Mouse (Mus musculus): Measurements from ENCODE around the gene Cpeb1. TPM values are rescaled to one million over a fixed set of nuclear protein-coding genes. Genes with fewer than 3 reads are reported as not detected.

Gene Cpeb1
- polyA plus RNA-seq (2015; fragmentation: Nextera tagmentation; extraction: Ambion mirVana) = 1.4 TPM in 2 replicates

DNA sequence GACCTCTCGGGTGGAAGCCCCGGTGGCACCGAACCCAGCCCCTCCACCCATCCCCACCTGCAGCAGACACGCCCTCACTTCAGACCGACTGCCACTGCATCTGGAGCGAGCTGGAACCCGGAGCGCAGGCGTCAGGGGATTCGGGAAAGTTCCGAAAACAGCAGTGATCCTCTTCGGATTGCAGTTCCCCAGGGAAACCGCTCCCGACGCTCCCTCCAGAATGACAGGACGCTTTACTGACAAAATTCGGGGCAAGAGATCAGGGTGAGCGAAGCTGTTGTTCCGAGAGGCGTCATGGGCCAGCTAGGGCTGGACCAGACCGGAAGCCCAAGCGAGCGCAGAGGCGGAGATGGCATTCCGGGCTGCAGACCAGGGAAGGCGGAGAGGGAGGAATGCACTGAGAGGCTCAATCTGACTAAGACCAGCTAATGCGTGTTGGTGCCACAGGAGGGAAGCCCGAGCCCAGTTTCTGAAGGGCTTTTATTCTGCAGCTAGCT lies at the start of gene Cpeb1:
TSS of gene Cpeb1 (minus strand) at position 311 of the 497 bp plus-strand sequence.
- Histone ChIP-seq H3K9me3 (ENCODE audit: control insufficient read depth) (no peaks in the 10 kb centered on the region), H3K4me1 (replicated peaks; ENCODE audit: control insufficient read depth, insufficient read depth, low read length) (0 out of 2 replicates have a peak, but pooled peaks cover 3% of the 10 kb centered on the region), H3K9ac (ENCODE audit: low read depth, low read length) (0 out of 2 replicates have a peak within 1 kb of the TSS, but pooled peaks have one; percentile 12), H3K27me3 (replicated peaks; ENCODE audit: control insufficient read depth, insufficient read depth, low read length) (peaks cover 73% of the 10 kb centered on the region), H3K27ac (ENCODE audit: low read depth, low read length) (no peak within 1 kb of the TSS), H3K4me3 (ENCODE audit: low read depth, low read length) (peak within 1 kb of the TSS; percentile 57), H3K36me3 (ENCODE audit: control insufficient read depth, insufficient read depth) (no peaks in the 10 kb centered on the region), H3K4me2 (replicated peaks; ENCODE audit: low read depth) (peak within 1 kb of the TSS; percentile 80)
- peak; percentile 42 for TF ChIP-seq CTCF (IDR thresholded peaks at IDR 0.05; ENCODE audit: low read depth)
- 2% methylated on average over 28 of the region's 28 CpGs for WGBS
- 0 out of 2 replicates have a peak, but pooled peaks have one; percentile 28 for ATAC-seq

DNA sequence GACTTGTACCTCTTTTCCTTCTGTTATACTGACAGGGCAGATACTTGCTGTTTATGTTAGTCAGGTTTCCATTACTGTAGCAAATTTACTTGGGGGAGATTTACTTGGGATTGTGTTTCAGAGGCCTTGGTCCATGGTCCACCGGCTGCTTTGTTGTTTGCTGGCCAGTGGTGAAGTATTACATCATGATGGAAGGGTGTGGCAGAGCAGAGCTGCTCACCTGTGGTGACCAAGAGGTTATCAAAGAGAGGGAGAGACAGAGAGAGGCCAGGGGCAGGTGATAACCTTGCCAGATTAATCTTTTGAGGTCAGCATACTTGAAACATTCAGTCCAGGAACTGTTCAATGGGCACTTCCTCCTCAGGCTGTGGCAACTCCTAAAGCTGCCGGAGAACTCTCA lies 45.8 kb upstream of the Cpeb1 start:
- WGBS = 40% methylated on average over 2 of the region's 2 CpGs
- Histone ChIP-seq H3K4me2 (replicated peaks; ENCODE audit: low read depth) (no peak overlapping the region), H3K27me3 (replicated peaks; ENCODE audit: control insufficient read depth, insufficient read depth, low read length) (no peaks in the 10 kb centered on the region), H3K36me3 (ENCODE audit: control insufficient read depth, insufficient read depth) (no peaks in the 10 kb centered on the region), H3K9me3 (ENCODE audit: control insufficient read depth) (no peaks in the 10 kb centered on the region), H3K4me1 (replicated peaks; ENCODE audit: control insufficient read depth, insufficient read depth, low read length) (no peaks in the 10 kb centered on the region), H3K27ac (ENCODE audit: low read depth, low read length) (no peak overlapping the region), H3K9ac (ENCODE audit: low read depth, low read length) (no peak overlapping the region), H3K4me3 (ENCODE audit: low read depth, low read length) (no peak overlapping the region)
- no peak for ATAC-seq
- no peak for TF ChIP-seq CTCF (IDR thresholded peaks at IDR 0.05; ENCODE audit: low read depth)

DNA sequence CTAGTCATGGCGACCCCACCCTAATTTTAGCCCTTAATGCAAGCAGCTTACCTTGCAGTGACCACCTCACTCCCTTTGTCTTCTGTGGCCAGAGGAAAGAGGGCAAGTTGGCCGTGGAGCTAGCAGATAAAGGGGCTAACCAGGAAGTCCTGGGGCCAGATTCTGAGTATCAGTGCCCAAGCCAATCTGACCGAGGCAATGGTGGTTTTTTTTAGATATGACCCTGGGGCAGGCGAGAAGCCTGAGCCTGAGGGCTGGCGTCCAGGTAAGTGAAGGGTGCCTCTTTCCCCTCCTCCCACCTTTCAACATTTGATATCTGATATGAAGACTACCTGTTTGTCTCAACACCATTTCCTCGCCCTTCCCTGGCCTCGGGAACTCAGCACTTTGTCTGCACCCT lies 42.9 kb upstream of the Cpeb1 start, which contains the start of gene BC048679:
TSS of gene BC048679 (minus strand) at position 101 of the 400 bp plus-strand sequence.
- ATAC-seq = no peak
- WGBS = 56% methylated on average over 7 of the region's 7 CpGs
- H3K27ac ChIP-seq (ENCODE audit: low read depth, low read length) = no peak within 1 kb of the TSS
- H3K9ac ChIP-seq (ENCODE audit: low read depth, low read length) = no peak within 1 kb of the TSS
- no peak for TF ChIP-seq CTCF (IDR thresholded peaks at IDR 0.05; ENCODE audit: low read depth)
- no peaks in the 10 kb centered on the region for H3K36me3 ChIP-seq (ENCODE audit: control insufficient read depth, insufficient read depth)
- H3K27me3 ChIP-seq (replicated peaks; ENCODE audit: control insufficient read depth, insufficient read depth, low read length) = peaks cover 17% of the 10 kb centered on the region; the same call in 1 of the 2 replicates
- no peak within 1 kb of the TSS for H3K4me3 ChIP-seq (ENCODE audit: low read depth, low read length)
- no peaks in the 10 kb centered on the region for H3K9me3 ChIP-seq (ENCODE audit: control insufficient read depth)
- no peak within 1 kb of the TSS for H3K4me2 ChIP-seq (replicated peaks; ENCODE audit: low read depth)
- no peaks in the 10 kb centered on the region; the same call in 1 of the 2 replicates for H3K4me1 ChIP-seq (replicated peaks; ENCODE audit: control insufficient read depth, insufficient read depth, low read length)

DNA sequence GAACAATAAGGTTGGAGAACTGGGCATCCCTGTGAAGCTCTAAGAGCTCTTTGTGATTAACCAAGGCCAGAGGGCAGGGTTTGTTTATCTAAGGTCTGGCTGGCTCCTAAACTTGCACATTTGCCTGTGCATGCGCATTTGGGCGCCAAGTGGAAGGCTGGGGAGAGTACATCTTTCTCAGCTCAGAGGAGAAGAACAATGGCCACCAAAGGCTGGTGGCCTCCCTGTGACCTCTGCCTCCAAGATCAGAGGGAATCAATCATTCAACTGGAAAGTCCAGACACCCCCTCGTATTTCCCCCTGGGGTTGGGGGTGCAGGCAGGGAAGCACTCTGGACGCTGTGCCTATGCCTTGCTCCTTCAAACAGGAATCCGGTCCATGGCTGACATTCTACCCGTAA lies 41.9 kb upstream of the Cpeb1 start:
- Histone ChIP-seq H3K9ac (ENCODE audit: low read depth, low read length) (no peak overlapping the region), H3K4me3 (ENCODE audit: low read depth, low read length) (no peak overlapping the region), H3K4me2 (replicated peaks; ENCODE audit: low read depth) (no peak overlapping the region), H3K4me1 (replicated peaks; ENCODE audit: control insufficient read depth, insufficient read depth, low read length) (no peaks in the 10 kb centered on the region; the same call in 1 of the 2 replicates), H3K9me3 (ENCODE audit: control insufficient read depth) (no peaks in the 10 kb centered on the region), H3K27ac (ENCODE audit: low read depth, low read length) (no peak overlapping the region), H3K36me3 (ENCODE audit: control insufficient read depth, insufficient read depth) (no peaks in the 10 kb centered on the region), H3K27me3 (replicated peaks; ENCODE audit: control insufficient read depth, insufficient read depth, low read length) (peaks cover 27% of the 10 kb centered on the region)
- no peak for TF ChIP-seq CTCF (IDR thresholded peaks at IDR 0.05; ENCODE audit: low read depth)
- ATAC-seq = no peak
- 28% methylated on average over 6 of the region's 6 CpGs for WGBS

DNA sequence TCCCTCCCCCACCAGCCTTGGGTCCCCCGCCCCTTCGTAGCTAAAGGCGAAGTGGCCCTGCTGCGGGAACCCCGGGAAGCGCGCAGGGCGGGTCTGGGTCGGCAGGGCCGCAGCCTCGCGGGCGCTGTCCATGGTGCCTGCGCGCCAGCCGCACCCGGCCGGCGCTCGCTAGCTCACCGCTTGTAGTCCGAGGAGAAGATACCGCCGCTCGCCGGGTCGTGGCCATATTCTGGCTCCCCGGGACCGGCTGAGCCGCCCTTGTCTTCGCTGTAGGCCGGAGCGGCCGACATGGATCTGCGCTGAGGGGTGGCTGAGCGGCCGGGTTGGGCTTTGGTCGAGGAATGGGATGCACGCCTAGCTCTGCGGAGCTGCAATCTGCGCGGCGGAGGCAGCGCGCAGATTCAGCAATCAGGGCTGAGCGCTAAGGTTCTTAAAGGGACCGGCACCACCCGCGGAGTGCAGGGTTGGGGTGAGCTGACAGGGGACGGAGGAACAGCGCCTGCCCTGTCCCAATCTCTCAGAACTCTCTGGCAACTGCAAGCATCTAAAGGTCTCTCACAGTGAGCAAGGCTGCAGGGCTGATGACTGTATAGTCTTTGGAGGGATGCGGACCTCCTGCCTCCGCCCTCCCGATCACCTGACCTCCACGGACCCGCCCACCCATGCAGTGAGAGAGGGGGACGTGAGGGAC lies 38.2 kb upstream of the Cpeb1 start, which contains the start of gene Ap3b2:
TSS of gene Ap3b2 (minus strand) at position 595 of the 691 bp plus-strand sequence.
- H3K4me1 ChIP-seq (replicated peaks; ENCODE audit: control insufficient read depth, insufficient read depth, low read length) = no peaks in the 10 kb centered on the region; the same call in 1 of the 2 replicates
- H3K27ac ChIP-seq (ENCODE audit: low read depth, low read length) = no peak within 1 kb of the TSS; the same call in 1 of the 2 replicates
- peak; percentile 69 for ATAC-seq
- TF ChIP-seq CTCF (IDR thresholded peaks at IDR 0.05; ENCODE audit: low read depth) = no peak
- H3K9me3 ChIP-seq (ENCODE audit: control insufficient read depth) = no peaks in the 10 kb centered on the region
- H3K4me2 ChIP-seq (replicated peaks; ENCODE audit: low read depth) = peak within 1 kb of the TSS; percentile 83
- H3K4me3 ChIP-seq (ENCODE audit: low read depth, low read length) = peak within 1 kb of the TSS; percentile 46
- H3K36me3 ChIP-seq (ENCODE audit: control insufficient read depth, insufficient read depth) = no peaks in the 10 kb centered on the region
- H3K27me3 ChIP-seq (replicated peaks; ENCODE audit: control insufficient read depth, insufficient read depth, low read length) = peaks cover 28% of the 10 kb centered on the region
- H3K9ac ChIP-seq (ENCODE audit: low read depth, low read length) = no peak within 1 kb of the TSS
- under 1% methylated on average over 51 of the region's 57 CpGs for WGBS

DNA sequence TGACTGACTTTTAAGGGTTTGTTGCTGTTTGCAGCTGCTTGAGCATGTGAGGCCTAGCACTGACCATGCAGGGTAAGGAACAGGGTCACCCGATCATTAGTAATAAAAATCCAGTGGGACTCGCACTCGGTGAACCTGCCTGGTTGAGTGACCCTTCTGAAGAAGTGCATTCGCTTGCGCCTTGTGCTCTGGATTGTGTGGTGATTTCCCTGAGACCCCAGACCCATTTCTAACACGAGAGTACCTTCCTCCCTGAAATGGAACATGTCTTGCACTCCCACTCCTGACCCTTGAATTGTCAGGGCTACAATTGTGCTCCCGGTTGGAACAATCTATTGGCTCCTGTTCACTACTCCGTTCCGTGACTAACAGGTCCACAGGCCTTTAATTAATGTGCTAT lies 37.4 kb upstream of the Cpeb1 start:
- no peak for ATAC-seq
- WGBS = 51% methylated on average over 9 of the region's 9 CpGs
- no peak for TF ChIP-seq CTCF (IDR thresholded peaks at IDR 0.05; ENCODE audit: low read depth)
- Histone ChIP-seq H3K4me1 (replicated peaks; ENCODE audit: control insufficient read depth, insufficient read depth, low read length) (no peaks in the 10 kb centered on the region; the same call in 1 of the 2 replicates), H3K27me3 (replicated peaks; ENCODE audit: control insufficient read depth, insufficient read depth, low read length) (peaks cover 28% of the 10 kb centered on the region), H3K27ac (ENCODE audit: low read depth, low read length) (no peak overlapping the region), H3K9me3 (ENCODE audit: control insufficient read depth) (no peaks in the 10 kb centered on the region), H3K4me2 (replicated peaks; ENCODE audit: low read depth) (peak overlapping the region; percentile 83), H3K9ac (ENCODE audit: low read depth, low read length) (no peak overlapping the region), H3K36me3 (ENCODE audit: control insufficient read depth, insufficient read depth) (no peaks in the 10 kb centered on the region), H3K4me3 (ENCODE audit: low read depth, low read length) (peak overlapping the region; percentile 46; the same call in 1 of the 2 replicates)

Data from intestine, postnatal 0 days (tissue).